21 mouse cellular contexts compared by ENCODE assay signal in genomic region chr16:17267937-17268336, GRCm38 (mm10). TPM values are rescaled to one million over a fixed set of nuclear protein-coding genes. Genes with fewer than 3 reads are reported as not detected.
A peak's percentile ranks its signal among the peaks of the same experiment; 100 is the strongest.
DNase-seq lines count a peak whose midpoint lies in the region; ATAC-seq and TF ChIP-seq lines count a peak whose summit lies in the region.
"Had no signal": no experiment of that assay in that cellular context is flagged by ENCODE, and none has a peak within 500 bp of the region (broad histone marks: within the 10 kb centered on the region; RNA-seq: fewer than 3 reads in every experiment).

No protein-coding gene starts in this region.

- peaks cover 5% of the 10 kb centered on the region for H3K9me3 ChIP-seq in intestine, embryonic 14.5 days (ENCODE audit: control insufficient read depth, low read length)
- no peaks in the 10 kb centered on the region for H3K9me3 ChIP-seq in intestine, postnatal 0 days (ENCODE audit: control insufficient read depth)
- peaks cover 4% of the 10 kb centered on the region; the same call in 1 of the 2 replicates for H3K9me3 ChIP-seq in liver, embryonic 12.5 days (replicated peaks)
- H3K9me3 ChIP-seq in stomach, embryonic 14.5 days (ENCODE audit: control insufficient read depth, low read depth, low read length), result peaks cover 5% of the 10 kb centered on the region; the same call in 1 of the 2 replicates
- H3K9me3 ChIP-seq: embryonic facial prominence, embryonic 15.5 days had no signal

- no peak overlapping the region for H3K27ac ChIP-seq in intestine, embryonic 14.5 days (ENCODE audit: low read depth)
- no peak overlapping the region for H3K27ac ChIP-seq in intestine, postnatal 0 days (ENCODE audit: low read depth, low read length)
- H3K27ac ChIP-seq in liver, embryonic 12.5 days, result peak overlapping the region; percentile 38; the same call in 1 of the 2 replicates
- no peak overlapping the region for H3K27ac ChIP-seq in stomach, embryonic 14.5 days (ENCODE audit: low read length)
- H3K27ac ChIP-seq: embryonic facial prominence, embryonic 15.5 days; forebrain, embryonic 12.5 days had no signal

- no peak for DNase-seq in intestine, embryonic 14.5 days (ENCODE audit: low spot score)
- DNase-seq in c-Kit-positive CD71-positive TER-119-positive erythroid progenitor cells, embryonic 14.5 days (ENCODE audit: low spot score), result peak; percentile 54
- DNase-seq in right cerebral cortex, postnatal 4 days, result no peak
- DNase-seq in embryo, embryonic 11 days, result no peak
- no peak for DNase-seq in heart, postnatal 10 days
- DNase-seq: B cell, adult 2 months; cerebellum, adult 9-10 months; gastrocnemius, postnatal 36 days; heart, postnatal 36 days; kidney, adult 18-20 months; kidney, postnatal 36 days; lung, postnatal 14 days; retina, postnatal 1 day; thymus, postnatal 14 days had no signal

- intact Hi-C loops in heart, postnatal 10 days (cut with DNase I), result no loop called here

- H3K27me3 ChIP-seq in intestine, embryonic 14.5 days (replicated peaks; ENCODE audit: control insufficient read depth, insufficient read depth, low read length), result no peaks in the 10 kb centered on the region
- no peaks in the 10 kb centered on the region for H3K27me3 ChIP-seq in intestine, postnatal 0 days (replicated peaks; ENCODE audit: control insufficient read depth, insufficient read depth, low read length)
- H3K27me3 ChIP-seq in liver, embryonic 12.5 days (replicated peaks), result no peaks in the 10 kb centered on the region; the same call in 1 of the 2 replicates
- H3K27me3 ChIP-seq in stomach, embryonic 14.5 days (ENCODE audit: control insufficient read depth, insufficient read depth, low read length), result no peaks in the 10 kb centered on the region
- H3K27me3 ChIP-seq: embryonic facial prominence, embryonic 15.5 days; forebrain, embryonic 12.5 days; heart, embryonic 12.5 days had no signal

- no peak overlapping the region for H3K9ac ChIP-seq in intestine, embryonic 14.5 days (ENCODE audit: low read length)
- no peak overlapping the region for H3K9ac ChIP-seq in intestine, postnatal 0 days (ENCODE audit: low read depth, low read length)
- H3K9ac ChIP-seq in liver, embryonic 12.5 days, result no peak overlapping the region
- no peak overlapping the region for H3K9ac ChIP-seq in stomach, embryonic 14.5 days (replicated peaks; ENCODE audit: low read depth, low read length)
- H3K9ac ChIP-seq: embryonic facial prominence, embryonic 15.5 days; forebrain, embryonic 12.5 days; heart, embryonic 12.5 days had no signal

- H3K4me3 ChIP-seq in intestine, embryonic 14.5 days (ENCODE audit: low read depth, low read length), result no peak overlapping the region
- H3K4me3 ChIP-seq in intestine, postnatal 0 days (ENCODE audit: low read depth, low read length), result no peak overlapping the region
- H3K4me3 ChIP-seq in liver, embryonic 12.5 days, result no peak overlapping the region
- H3K4me3 ChIP-seq in stomach, embryonic 14.5 days (ENCODE audit: low read depth, low read length), result no peak overlapping the region
- H3K4me3 ChIP-seq: embryonic facial prominence, embryonic 15.5 days; forebrain, embryonic 12.5 days; heart, embryonic 12.5 days had no signal

- TF ChIP-seq CTCF in intestine, postnatal 0 days (IDR thresholded peaks at IDR 0.05; ENCODE audit: low read depth), result no peak

- no peaks in the 10 kb centered on the region for H3K36me3 ChIP-seq in intestine, embryonic 14.5 days (ENCODE audit: control insufficient read depth, insufficient read depth, low read length)
- H3K36me3 ChIP-seq in intestine, postnatal 0 days (ENCODE audit: control insufficient read depth, insufficient read depth), result no peaks in the 10 kb centered on the region
- H3K36me3 ChIP-seq in liver, embryonic 12.5 days, result no peaks in the 10 kb centered on the region
- H3K36me3 ChIP-seq in stomach, embryonic 14.5 days (ENCODE audit: control insufficient read depth, insufficient read depth, low read length), result no peaks in the 10 kb centered on the region
- H3K36me3 ChIP-seq: embryonic facial prominence, embryonic 15.5 days; forebrain, embryonic 12.5 days had no signal

- no peak overlapping the region for H3K4me2 ChIP-seq in intestine, embryonic 14.5 days (ENCODE audit: low read length)
- no peak overlapping the region for H3K4me2 ChIP-seq in intestine, postnatal 0 days (replicated peaks; ENCODE audit: low read depth)
- H3K4me2 ChIP-seq in liver, embryonic 12.5 days, result no peak overlapping the region
- no peak overlapping the region for H3K4me2 ChIP-seq in stomach, embryonic 14.5 days (replicated peaks; ENCODE audit: low read depth, low read length)
- H3K4me2 ChIP-seq: embryonic facial prominence, embryonic 15.5 days; forebrain, embryonic 12.5 days; heart, embryonic 12.5 days had no signal

- ATAC-seq in intestine, embryonic 14.5 days (replicated peaks; ENCODE audit: low FRiP score, low TSS enrichment, low read depth), result peak; percentile 50; the same call in 1 of the 2 replicates
- ATAC-seq in intestine, postnatal 0 days, result no peak
- peak; percentile 80 for ATAC-seq in liver, embryonic 12.5 days
- ATAC-seq in stomach, embryonic 14.5 days (ENCODE audit: insufficient number of reproducible peaks, insufficient read depth, low FRiP score, low read depth), result peak; percentile 81

- no peaks in the 10 kb centered on the region for H3K4me1 ChIP-seq in intestine, embryonic 14.5 days (replicated peaks; ENCODE audit: control insufficient read depth, insufficient read depth, low read length)
- H3K4me1 ChIP-seq in intestine, postnatal 0 days (replicated peaks; ENCODE audit: control insufficient read depth, insufficient read depth, low read length), result no peaks in the 10 kb centered on the region
- H3K4me1 ChIP-seq in liver, embryonic 12.5 days, result peaks cover 27% of the 10 kb centered on the region
- H3K4me1 ChIP-seq in stomach, embryonic 14.5 days (ENCODE audit: control insufficient read depth, insufficient read depth, low read length), result no peaks in the 10 kb centered on the region
- H3K4me1 ChIP-seq: embryonic facial prominence, embryonic 15.5 days; forebrain, embryonic 12.5 days had no signal

- WGBS in intestine, embryonic 14.5 days, result 58% methylated on average over 5 of the region's 5 CpGs
- 35% methylated on average over 5 of the region's 5 CpGs for WGBS in intestine, postnatal 0 days
- WGBS in liver, embryonic 12.5 days (ENCODE audit: insufficient replicate concordance), result 25% methylated on average over 5 of the region's 5 CpGs
- WGBS in stomach, embryonic 14.5 days, result 40% methylated on average over 5 of the region's 5 CpGs

RNA-seq across cellular contexts. Expression of gene Tmem191c, which starts 7.9 kb away (rescaled TPM):
- 9.0 and 10.8 TPM in 2 replicates for polyA plus RNA-seq in intestine, embryonic 14.5 days (2014; fragmentation: Nextera tagmentation; extraction: Ambion mirVana)
- polyA plus RNA-seq in intestine, postnatal 0 days (2015; fragmentation: Nextera tagmentation; extraction: Ambion mirVana), result 4.8 and 7.2 TPM in 2 replicates
- 4.7 and 5.3 TPM in 2 replicates for polyA plus RNA-seq in liver, embryonic 12.5 days (2016; fragmentation: Nextera tagmentation; extraction: Ambion mirVana)
- 11.7 and 11.8 TPM in 2 replicates for polyA plus RNA-seq in stomach, embryonic 14.5 days (2014; fragmentation: Nextera tagmentation; extraction: Ambion mirVana)
- 1 to 10 TPM; 5.0 to 5.5 TPM for total RNA-seq in heart, postnatal 10 days (2021)

RNA-seq across cellular contexts. Expression of gene Hic2, which starts 34.6 kb away (rescaled TPM):
- polyA plus RNA-seq in intestine, embryonic 14.5 days (2014; fragmentation: Nextera tagmentation; extraction: Ambion mirVana), result 5.0 and 5.3 TPM in 2 replicates
- 1.4 and 1.9 TPM in 2 replicates for polyA plus RNA-seq in intestine, postnatal 0 days (2015; fragmentation: Nextera tagmentation; extraction: Ambion mirVana)
- 4.8 and 5.3 TPM in 2 replicates for polyA plus RNA-seq in liver, embryonic 12.5 days (2016; fragmentation: Nextera tagmentation; extraction: Ambion mirVana)
- 4.8 and 5.2 TPM in 2 replicates for polyA plus RNA-seq in stomach, embryonic 14.5 days (2014; fragmentation: Nextera tagmentation; extraction: Ambion mirVana)
- 1 to 10 TPM; 3.7 to 4.1 TPM for total RNA-seq in heart, postnatal 10 days (2021)

RNA-seq across cellular contexts. Expression of gene Rimbp3, which starts 59.5 kb away (rescaled TPM):
- 0.50 and 0.60 TPM in 2 replicates for polyA plus RNA-seq in intestine, embryonic 14.5 days (2014; fragmentation: Nextera tagmentation; extraction: Ambion mirVana)
- 0.14 and 0.21 TPM in 2 replicates for polyA plus RNA-seq in intestine, postnatal 0 days (2015; fragmentation: Nextera tagmentation; extraction: Ambion mirVana)
- 0.12 and 0.17 TPM in 2 replicates for polyA plus RNA-seq in liver, embryonic 12.5 days (2016; fragmentation: Nextera tagmentation; extraction: Ambion mirVana)
- 0.65 and 0.69 TPM in 2 replicates for polyA plus RNA-seq in stomach, embryonic 14.5 days (2014; fragmentation: Nextera tagmentation; extraction: Ambion mirVana)
- total RNA-seq in heart, postnatal 10 days (2021), result under 1 TPM; 0.19 to 0.27 TPM
- total RNA-seq: gastrocnemius, postnatal 36 days; liver, adult 2 months had no signal
- polyA plus RNA-seq: liver, adult 2 months had no signal
